Mouse (Mus musculus) kidney, adult 2 months (tissue): ENCODE measurements at regions not wholly inside any gene's neighbourhood (a gene's known extent, or its start where the extent isn't known, plus 50 kb on each side); places are given as distances from the start of the nearest gene placed in this dataset.

ENCODE experiments used
- DNase-seq: peaks from one replicate; pipeline ENCODE4 v3.0.0; 2021
- H3K27ac ChIP-seq: fragments of 200-500 bp; 2 replicates; pipeline ENCODE4 v1.5.1; 2012; ENCODE audit warnings: low read depth, low read length, control low read depth, inconsistent platforms; ENCODE audit not compliant: insufficient read depth
- H3K27me3 ChIP-seq: fragments of 200-500 bp; replicated peaks from 2 replicates; pipeline ENCODE4 v1.6.1; 2012; ENCODE audit warnings: mild to moderate bottlenecking, moderate library complexity, low read length, inconsistent platforms; ENCODE audit not compliant: control insufficient read depth, insufficient read depth
- H3K36me3 ChIP-seq: fragments of 200-500 bp; 2 replicates; pipeline ENCODE4 v1.6.1; 2012; ENCODE audit warnings: mild to moderate bottlenecking, moderate library complexity, low read length, inconsistent platforms; ENCODE audit not compliant: control insufficient read depth, insufficient read depth
- H3K4me1 ChIP-seq: fragments of 200-500 bp; 2 replicates; pipeline ENCODE4 v1.6.1; 2011; ENCODE audit warnings: low read length; ENCODE audit not compliant: control insufficient read depth, insufficient read depth
- H3K4me3 ChIP-seq: fragments of 200-500 bp; 2 replicates; pipeline ENCODE4 v1.5.1; 2011; ENCODE audit warnings: mild to moderate bottlenecking, low read depth, low read length, control low read depth; ENCODE audit not compliant: insufficient read depth
- CTCF ChIP-seq: fragments of 200-500 bp; conservative IDR thresholded peaks from 2 replicates; pipeline ENCODE4 v1.5.1; 2011; ENCODE audit warnings: low read depth, mild to moderate bottlenecking, control low read depth, low read length, moderate library complexity, mixed read lengths; ENCODE audit not compliant: insufficient read depth, insufficient read length
- POLR2A ChIP-seq: fragments of 200-500 bp; IDR thresholded peaks from one replicate; pipeline ENCODE4 v1.6.1; 2011; ENCODE audit warnings: low read depth, low read length, control low read depth
- WGBS: fragments of 180-500 bp; shearing (Covaris S2); methylation state at CpG from one replicate; pipeline ENCODE4 v1.1.7; 2018; 5-methylcytosine and 5-hydroxymethylcytosine counted together

DNA sequence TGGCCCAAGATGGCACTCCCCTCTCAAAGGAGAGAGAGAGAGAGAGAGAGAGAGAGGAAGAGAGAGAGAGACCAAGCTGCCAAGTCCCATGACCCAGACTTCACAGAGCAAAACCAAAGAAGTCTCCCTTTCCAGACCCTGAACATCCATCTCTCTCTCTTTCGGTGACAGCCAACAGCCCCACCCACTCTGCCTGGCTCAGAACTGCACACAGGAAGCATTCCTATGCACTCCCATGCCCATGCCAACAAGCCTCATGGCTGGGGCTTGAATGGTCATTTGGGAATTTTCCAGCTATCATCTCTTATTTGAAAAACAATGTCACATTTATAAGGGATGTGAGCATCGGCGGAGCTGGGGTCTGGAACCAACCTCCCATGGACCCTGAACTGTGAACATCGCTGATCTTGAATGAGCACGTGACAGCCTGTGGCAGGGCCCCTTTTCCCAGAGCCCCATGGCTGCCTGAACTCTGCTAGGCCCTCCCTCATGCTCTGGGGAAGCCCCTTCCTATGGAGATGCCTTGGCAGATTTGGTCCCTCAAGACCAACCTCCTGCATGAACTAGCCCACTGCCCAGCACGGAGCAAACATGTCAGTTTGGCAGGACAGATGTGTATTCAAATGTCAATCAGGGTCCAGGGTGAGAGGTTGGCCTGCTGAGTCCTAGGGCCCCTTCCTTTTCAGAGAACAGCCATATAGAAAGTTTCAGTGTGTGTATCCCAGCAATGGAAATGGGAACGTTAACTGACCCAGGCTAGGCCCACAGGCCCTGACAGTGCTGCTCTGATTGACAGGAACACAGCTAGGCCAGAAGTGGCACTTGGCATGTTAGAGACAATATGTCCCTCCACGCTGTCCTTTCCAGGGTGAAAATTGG is 244.8 kb upstream of the Rtl1 start:
- WGBS = 71% methylated on average over 8 of the region's 8 CpGs
- Histone ChIP-seq H3K4me1 (no peaks in the 10 kb centered on the region), H3K36me3 (no peaks in the 10 kb centered on the region), H3K4me3 (no peak overlapping the region), H3K27me3 (no peaks in the 10 kb centered on the region), H3K27ac (no peak overlapping the region)
- no peak for DNase-seq
- TF ChIP-seq CTCF = no peak
- TF ChIP-seq POLR2A = no peak

DNA sequence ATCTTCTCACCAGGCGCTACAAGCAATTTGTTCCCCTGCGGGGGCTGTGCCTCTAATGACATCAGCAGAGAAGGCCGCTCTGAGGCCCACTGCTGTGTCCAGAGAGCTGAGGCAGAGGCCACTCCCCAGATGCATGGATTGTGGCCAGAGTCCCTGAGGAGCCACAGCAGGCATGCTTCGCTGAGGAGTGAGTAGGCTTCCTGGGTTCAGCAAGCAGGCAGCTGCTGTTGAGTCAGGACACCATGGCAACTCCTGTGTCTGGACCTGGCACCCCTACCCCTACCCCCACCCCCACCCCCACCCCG is 245.4 kb upstream of the Rtl1 start:
- Histone ChIP-seq H3K4me3 (no peak overlapping the region), H3K4me1 (no peaks in the 10 kb centered on the region), H3K36me3 (no peaks in the 10 kb centered on the region), H3K27me3 (no peaks in the 10 kb centered on the region), H3K27ac (no peak overlapping the region)
- 60% methylated on average over 5 of the region's 5 CpGs for WGBS
- TF ChIP-seq CTCF (no peak), POLR2A (no peak)
- DNase-seq = no peak

DNA sequence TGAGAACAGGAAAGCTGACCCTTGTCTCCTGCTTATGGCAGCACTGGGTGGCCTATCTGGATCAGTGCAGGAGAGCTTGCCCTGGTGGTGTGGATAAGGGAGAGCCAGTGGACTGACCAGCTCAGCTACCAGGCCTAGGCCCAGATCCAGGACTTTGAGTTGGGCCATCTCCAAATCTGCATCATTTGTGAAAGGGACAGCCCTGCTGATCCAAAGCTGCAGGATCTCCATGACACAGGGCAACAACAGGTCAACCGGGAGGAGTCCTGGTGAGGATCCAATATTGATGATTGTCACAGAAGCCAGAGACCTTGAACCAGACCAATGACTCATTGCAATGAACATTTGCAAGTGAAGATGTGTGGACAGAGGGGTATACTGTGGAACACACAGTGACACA is 256.2 kb upstream of the Rtl1 start:
- TF ChIP-seq POLR2A (no peak), CTCF (no peak)
- Histone ChIP-seq H3K4me3 (no peak overlapping the region), H3K27me3 (no peaks in the 10 kb centered on the region), H3K36me3 (no peaks in the 10 kb centered on the region), H3K4me1 (no peaks in the 10 kb centered on the region), H3K27ac (no peak overlapping the region)
- 84% methylated on average over 1 of the region's 1 CpGs for WGBS
- no peak for DNase-seq

DNA sequence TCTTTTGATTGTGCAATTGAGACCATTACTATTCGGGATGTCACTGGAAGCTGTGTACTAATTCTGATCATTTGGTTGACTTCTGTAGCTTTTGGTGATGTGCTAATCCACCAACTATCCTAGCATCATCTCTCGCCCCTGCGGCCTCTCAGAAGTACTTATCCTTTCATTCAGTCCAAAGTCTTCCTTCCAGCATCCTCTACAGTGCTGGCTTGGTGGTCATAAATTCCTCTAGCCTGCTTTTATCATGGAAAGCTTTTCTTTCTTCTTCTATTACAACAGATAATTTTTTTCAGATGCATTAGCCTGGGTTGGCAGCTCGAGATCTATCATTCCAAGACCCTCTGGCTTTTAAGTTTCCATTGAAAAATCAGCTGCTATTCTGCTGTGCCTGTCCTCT is 257.6 kb upstream of the Rtl1 start:
- no peaks in the 10 kb centered on the region for H3K27me3 ChIP-seq
- H3K4me3 ChIP-seq = no peak overlapping the region
- H3K27ac ChIP-seq = no peak overlapping the region
- TF ChIP-seq POLR2A (no peak), CTCF (no peak)
- WGBS = 68% methylated on average over 4 of the region's 4 CpGs
- H3K4me1 ChIP-seq = no peaks in the 10 kb centered on the region
- DNase-seq = no peak
- no peaks in the 10 kb centered on the region for H3K36me3 ChIP-seq

DNA sequence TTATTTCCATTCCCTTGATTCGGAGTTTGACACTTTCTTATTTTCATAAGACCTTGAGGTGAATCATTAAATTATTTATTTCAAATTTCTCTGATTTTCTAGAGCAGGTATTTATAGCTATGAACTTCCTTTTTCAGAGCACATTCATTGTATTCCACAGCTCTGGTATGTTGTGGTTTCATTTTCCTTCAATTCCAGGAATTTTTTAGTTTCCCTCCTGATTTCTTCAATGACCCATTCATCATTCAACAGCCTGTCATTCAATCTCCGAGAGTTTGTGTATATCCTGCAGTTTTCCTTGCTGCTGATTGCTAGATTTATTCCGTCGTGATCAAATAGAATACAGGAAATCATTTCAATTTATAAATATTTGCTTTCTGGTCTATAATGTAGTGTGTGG is 264.7 kb upstream of the Rtl1 start:
- H3K27ac ChIP-seq = no peak overlapping the region
- no peak overlapping the region for H3K4me3 ChIP-seq
- H3K27me3 ChIP-seq = no peaks in the 10 kb centered on the region
- WGBS = 61% methylated on average over 4 of the region's 4 CpGs
- TF ChIP-seq POLR2A = no peak
- no peak for TF ChIP-seq CTCF
- DNase-seq = no peak
- no peaks in the 10 kb centered on the region for H3K36me3 ChIP-seq
- no peaks in the 10 kb centered on the region for H3K4me1 ChIP-seq

DNA sequence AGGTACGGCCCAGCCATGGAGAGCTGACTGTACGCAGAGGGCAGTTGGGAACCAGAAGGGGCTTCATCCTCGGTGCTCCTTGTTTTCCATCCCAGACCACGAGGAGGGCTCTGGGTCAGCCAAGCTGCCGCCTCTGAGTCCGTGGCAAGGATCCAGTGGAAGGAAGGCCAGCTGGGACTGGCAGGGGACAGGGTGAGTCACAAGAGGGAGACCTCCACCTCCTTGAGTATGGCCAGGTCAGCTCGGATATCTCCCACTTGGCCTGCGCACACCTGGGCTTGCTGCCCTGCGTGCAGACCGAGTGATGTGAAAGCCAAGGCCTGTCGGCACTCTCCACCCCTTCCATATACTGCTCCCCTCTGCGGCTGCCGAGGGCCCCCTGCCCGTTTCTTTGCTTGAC is 270.9 kb upstream of the Rtl1 start:
- Histone ChIP-seq H3K36me3 (no peaks in the 10 kb centered on the region), H3K27me3 (no peaks in the 10 kb centered on the region), H3K27ac (no peak overlapping the region), H3K4me1 (no peaks in the 10 kb centered on the region), H3K4me3 (no peak overlapping the region)
- no peak for DNase-seq
- WGBS = 78% methylated on average over 14 of the region's 14 CpGs
- TF ChIP-seq POLR2A (no peak), CTCF (no peak)

DNA sequence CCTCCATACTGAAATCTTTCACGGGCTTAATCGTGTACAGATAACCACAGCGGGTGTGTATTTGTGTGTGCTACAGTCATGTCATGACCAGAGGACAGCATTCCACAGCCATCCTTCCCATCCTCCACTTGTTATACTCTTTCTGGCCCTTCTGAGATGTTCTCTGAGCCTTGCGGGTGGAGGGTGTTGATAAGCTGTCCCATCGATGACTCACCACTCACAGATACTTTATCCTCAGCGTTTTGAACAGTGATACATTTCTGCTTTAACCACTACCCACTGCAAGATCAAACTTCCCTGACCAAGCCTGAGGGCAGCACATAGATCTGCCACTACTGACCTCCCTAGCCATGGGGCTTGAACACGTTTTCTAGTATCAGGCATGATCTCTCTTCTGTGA is 274.3 kb upstream of the Rtl1 start:
- H3K4me1 ChIP-seq = no peaks in the 10 kb centered on the region
- no peaks in the 10 kb centered on the region for H3K36me3 ChIP-seq
- H3K4me3 ChIP-seq = no peak overlapping the region
- WGBS = 81% methylated on average over 7 of the region's 7 CpGs
- H3K27ac ChIP-seq = no peak overlapping the region
- no peak for TF ChIP-seq CTCF
- no peak for TF ChIP-seq POLR2A
- DNase-seq = no peak
- no peaks in the 10 kb centered on the region for H3K27me3 ChIP-seq

DNA sequence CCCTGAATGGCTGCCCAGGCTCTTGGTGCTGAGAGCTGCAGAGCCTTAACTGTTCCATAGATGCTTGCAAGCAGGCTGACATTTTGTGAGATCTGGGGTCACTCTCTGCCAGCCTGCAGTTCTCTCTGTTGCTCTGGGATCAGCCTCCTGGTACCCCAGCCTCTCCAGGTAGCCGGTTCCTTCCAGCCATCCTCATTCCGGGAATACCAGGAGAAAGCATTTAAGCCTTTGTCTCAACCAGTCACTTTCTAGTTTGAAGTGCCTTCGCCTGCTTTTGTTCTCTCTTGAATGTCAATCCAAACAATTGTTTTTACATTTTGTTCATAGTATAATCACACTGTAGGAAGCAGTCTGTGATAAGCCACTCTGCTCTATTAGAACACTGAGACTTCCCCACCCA is 281.0 kb upstream of the Rtl1 start:
- DNase-seq = no peak
- no peaks in the 10 kb centered on the region for H3K36me3 ChIP-seq
- TF ChIP-seq POLR2A = no peak
- no peak for TF ChIP-seq CTCF
- 85% methylated on average over 3 of the region's 3 CpGs for WGBS
- H3K27me3 ChIP-seq = no peaks in the 10 kb centered on the region
- no peak overlapping the region for H3K27ac ChIP-seq
- no peaks in the 10 kb centered on the region for H3K4me1 ChIP-seq
- H3K4me3 ChIP-seq = no peak overlapping the region
